Mouse (Mus musculus): ENCODE data around the gene Gk5. TPM values are rescaled to one million over a fixed set of nuclear protein-coding genes. Genes with fewer than 3 reads are reported as not detected.
A peak's percentile ranks its signal among the peaks of the same experiment; 100 is the strongest.

The Gk5 gene
- total and polyA plus RNA-seq, 2 experiments from 2014 or later, result 2.2 to 7.4 TPM

DNA sequence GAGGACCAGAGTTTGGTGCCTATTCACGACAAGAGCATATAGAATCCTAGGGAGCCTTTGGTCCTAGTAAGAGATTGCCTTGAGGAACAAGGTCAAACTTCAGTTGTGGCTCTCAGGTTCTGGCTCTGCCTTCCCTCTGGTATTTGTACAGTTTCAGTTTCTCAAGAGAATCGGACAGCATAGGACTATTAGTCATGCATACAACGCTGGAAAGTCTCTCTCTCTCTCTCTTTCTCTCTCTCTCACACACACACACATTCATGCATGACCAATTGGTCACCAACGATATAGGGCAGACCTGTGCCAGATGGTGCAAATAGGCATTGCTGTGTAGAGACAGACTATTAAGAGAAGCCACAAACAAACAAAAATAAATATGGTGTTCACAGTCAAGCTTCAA is 946 bp upstream of the Gk5 start:
- ATAC-seq (ENCODE audit: low FRiP score) (no peak), DNase-seq (ENCODE audit: low spot score) (no peak)
- Histone ChIP-seq H3K9me3 (ENCODE audit: low read length) (no peaks in the 10 kb centered on the region), H3K4me2 (ENCODE audit: low read depth, low read length, poor library complexity, severe bottlenecking) (peak overlapping the region; percentile 72), H3K4me3 (ENCODE audit: low read depth, low read length) (peak overlapping the region; percentile 74; the same call in 1 of the 2 replicates), H3K4me1 (ENCODE audit: insufficient read depth, low read length) (no peaks in the 10 kb centered on the region), H3K36me3 (ENCODE audit: insufficient read depth, low read length) (no peaks in the 10 kb centered on the region), H3K27me3 (ENCODE audit: insufficient read depth, low read length) (no peaks in the 10 kb centered on the region), H3K27ac (ENCODE audit: low read depth, low read length) (no peak overlapping the region), H3K9ac (replicated peaks; ENCODE audit: low read length, poor library complexity, severe bottlenecking) (no peak overlapping the region)
- 80% methylated on average over 4 of the region's 4 CpGs for whole genome bisulfite sequencing
- no peak for TF ChIP-seq CTCF (IDR thresholded peaks at IDR 0.05)

DNA sequence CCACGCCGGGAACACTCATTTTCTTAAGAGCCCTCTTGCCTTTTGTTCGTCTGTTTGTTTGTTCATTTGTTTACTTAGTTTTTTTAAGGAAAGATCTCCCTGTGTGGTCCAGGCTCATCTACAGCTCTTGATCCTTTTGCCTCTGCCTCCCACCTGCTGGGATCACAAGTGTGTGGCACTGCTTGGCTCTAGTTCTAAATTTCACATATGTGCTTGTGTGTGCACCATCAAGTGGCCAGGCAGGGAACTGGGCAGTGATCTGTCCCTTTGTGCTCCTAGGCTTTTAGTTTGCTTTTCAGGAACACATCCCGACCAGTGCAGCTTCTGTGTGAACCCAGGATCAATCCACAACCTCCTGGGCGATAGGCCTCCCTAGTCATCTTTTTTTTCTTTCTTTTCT is 8.8 kb downstream of the Gk5 start:
- H3K4me2 ChIP-seq (ENCODE audit: low read depth, low read length, poor library complexity, severe bottlenecking), result no peak overlapping the region
- H3K27me3 ChIP-seq (ENCODE audit: insufficient read depth, low read length), result no peaks in the 10 kb centered on the region
- no peaks in the 10 kb centered on the region for H3K4me1 ChIP-seq (ENCODE audit: insufficient read depth, low read length)
- WGBS, result 55% methylated on average over 5 of the region's 5 CpGs
- DNase-seq (ENCODE audit: low spot score), result peak; percentile 9
- TF ChIP-seq CTCF (IDR thresholded peaks at IDR 0.05), result no peak
- no peaks in the 10 kb centered on the region for H3K36me3 ChIP-seq (ENCODE audit: insufficient read depth, low read length)
- ATAC-seq (ENCODE audit: low FRiP score), result no peak
- no peaks in the 10 kb centered on the region for H3K9me3 ChIP-seq (ENCODE audit: low read length)
- H3K27ac ChIP-seq (ENCODE audit: low read depth, low read length), result no peak overlapping the region
- H3K9ac ChIP-seq (replicated peaks; ENCODE audit: low read length, poor library complexity, severe bottlenecking), result no peak overlapping the region
- no peak overlapping the region for H3K4me3 ChIP-seq (ENCODE audit: low read depth, low read length)

DNA sequence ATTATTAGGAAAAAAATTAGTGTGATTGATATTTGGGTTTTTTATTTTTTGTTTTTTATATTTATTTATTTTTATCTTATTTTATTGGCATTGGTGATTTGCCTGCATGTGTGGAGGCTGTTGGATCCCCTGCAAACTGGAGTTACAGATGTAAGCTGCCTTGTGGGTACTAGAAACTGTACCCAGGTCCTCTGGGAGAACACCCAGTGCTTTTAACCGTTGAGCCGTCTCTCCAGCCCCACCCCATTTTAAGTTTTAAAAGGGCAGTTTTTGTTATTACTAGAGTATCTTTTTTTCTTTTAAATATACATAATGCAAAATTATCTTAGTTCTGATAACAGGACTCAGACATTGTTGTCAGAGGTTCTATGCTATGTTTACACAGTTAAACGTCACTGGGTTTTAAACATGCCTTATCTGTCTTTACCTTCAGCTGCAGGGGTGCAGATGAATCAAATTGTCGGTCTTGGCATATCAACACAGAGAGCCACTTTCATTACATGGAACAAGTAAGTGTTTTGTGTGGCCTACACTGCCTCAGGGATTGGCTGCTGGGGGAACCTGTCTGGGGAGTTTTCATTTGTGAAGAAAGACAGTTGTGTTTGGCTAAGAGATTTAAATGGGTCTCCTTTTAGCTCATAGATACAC is 13.9 kb downstream of the Gk5 start:
- Histone ChIP-seq H3K36me3 (ENCODE audit: insufficient read depth, low read length) (no peaks in the 10 kb centered on the region), H3K4me1 (ENCODE audit: insufficient read depth, low read length) (no peaks in the 10 kb centered on the region), H3K4me2 (ENCODE audit: low read depth, low read length, poor library complexity, severe bottlenecking) (no peak overlapping the region), H3K9ac (replicated peaks; ENCODE audit: low read length, poor library complexity, severe bottlenecking) (no peak overlapping the region), H3K27me3 (ENCODE audit: insufficient read depth, low read length) (no peaks in the 10 kb centered on the region), H3K4me3 (ENCODE audit: low read depth, low read length) (no peak overlapping the region), H3K9me3 (ENCODE audit: low read length) (no peaks in the 10 kb centered on the region), H3K27ac (ENCODE audit: low read depth, low read length) (no peak overlapping the region)
- DNase-seq (ENCODE audit: low spot score), result no peak
- no peak for ATAC-seq (ENCODE audit: low FRiP score)
- TF ChIP-seq CTCF (IDR thresholded peaks at IDR 0.05), result no peak
- 75% methylated on average over 4 of the region's 4 CpGs for WGBS

DNA sequence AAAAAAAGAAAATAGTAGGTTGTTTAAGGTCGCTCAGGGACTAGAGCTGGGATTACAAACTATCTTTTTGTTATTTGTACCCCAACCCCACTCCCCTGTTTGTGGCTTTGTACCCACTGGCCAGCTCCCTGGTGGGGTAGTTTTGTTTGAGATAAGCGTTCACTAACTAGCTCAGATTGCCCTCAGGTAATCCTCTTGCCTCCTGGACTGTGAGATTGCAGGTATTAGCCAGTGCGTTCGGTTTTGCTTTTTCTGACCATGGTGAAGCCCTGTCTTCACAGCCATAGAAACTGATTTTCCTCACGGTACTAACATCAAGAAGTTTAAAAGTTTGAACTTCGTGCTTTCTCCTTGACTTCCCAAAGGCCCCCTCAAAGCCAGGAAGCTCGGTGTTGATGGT is 15.3 kb downstream of the Gk5 start:
- 67% methylated on average over 7 of the region's 7 CpGs for WGBS
- H3K27ac ChIP-seq (ENCODE audit: low read depth, low read length), result no peak overlapping the region
- no peaks in the 10 kb centered on the region for H3K9me3 ChIP-seq (ENCODE audit: low read length)
- ATAC-seq (ENCODE audit: low FRiP score), result no peak
- no peak for DNase-seq (ENCODE audit: low spot score)
- H3K36me3 ChIP-seq (ENCODE audit: insufficient read depth, low read length), result no peaks in the 10 kb centered on the region
- no peaks in the 10 kb centered on the region for H3K4me1 ChIP-seq (ENCODE audit: insufficient read depth, low read length)
- H3K4me2 ChIP-seq (ENCODE audit: low read depth, low read length, poor library complexity, severe bottlenecking), result no peak overlapping the region
- no peak for TF ChIP-seq CTCF (IDR thresholded peaks at IDR 0.05)
- no peaks in the 10 kb centered on the region for H3K27me3 ChIP-seq (ENCODE audit: insufficient read depth, low read length)
- H3K4me3 ChIP-seq (ENCODE audit: low read depth, low read length), result no peak overlapping the region
- H3K9ac ChIP-seq (replicated peaks; ENCODE audit: low read length, poor library complexity, severe bottlenecking), result no peak overlapping the region

DNA sequence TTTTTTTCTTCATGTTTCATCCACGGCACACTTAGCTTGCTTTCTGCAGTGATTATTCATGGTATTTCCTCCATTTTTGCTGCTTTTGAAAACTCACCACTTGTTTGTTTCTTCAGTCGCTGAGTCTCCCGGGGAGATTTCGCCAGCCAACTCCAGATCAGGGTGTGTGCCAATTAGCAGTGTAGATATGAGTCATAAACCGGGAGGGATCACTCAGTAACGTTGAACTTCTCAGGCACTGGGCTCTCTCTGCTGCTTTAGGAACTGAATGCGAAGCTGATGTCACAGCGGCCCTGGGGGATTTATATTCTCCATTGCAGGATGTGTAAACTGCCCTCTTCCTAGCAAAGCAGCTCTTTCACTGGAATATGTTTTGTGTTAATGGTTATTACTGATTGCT is 15.8 kb downstream of the Gk5 start:
- no peak for ATAC-seq (ENCODE audit: low FRiP score)
- Histone ChIP-seq H3K36me3 (ENCODE audit: insufficient read depth, low read length) (no peaks in the 10 kb centered on the region), H3K9me3 (ENCODE audit: low read length) (no peaks in the 10 kb centered on the region), H3K4me1 (ENCODE audit: insufficient read depth, low read length) (no peaks in the 10 kb centered on the region), H3K4me2 (ENCODE audit: low read depth, low read length, poor library complexity, severe bottlenecking) (no peak overlapping the region), H3K4me3 (ENCODE audit: low read depth, low read length) (no peak overlapping the region), H3K27me3 (ENCODE audit: insufficient read depth, low read length) (no peaks in the 10 kb centered on the region), H3K27ac (ENCODE audit: low read depth, low read length) (no peak overlapping the region), H3K9ac (replicated peaks; ENCODE audit: low read length, poor library complexity, severe bottlenecking) (no peak overlapping the region; the same call in 1 of the 2 replicates)
- 60% methylated on average over 8 of the region's 8 CpGs for WGBS
- TF ChIP-seq CTCF (IDR thresholded peaks at IDR 0.05), result no peak
- DNase-seq (ENCODE audit: low spot score), result no peak

DNA sequence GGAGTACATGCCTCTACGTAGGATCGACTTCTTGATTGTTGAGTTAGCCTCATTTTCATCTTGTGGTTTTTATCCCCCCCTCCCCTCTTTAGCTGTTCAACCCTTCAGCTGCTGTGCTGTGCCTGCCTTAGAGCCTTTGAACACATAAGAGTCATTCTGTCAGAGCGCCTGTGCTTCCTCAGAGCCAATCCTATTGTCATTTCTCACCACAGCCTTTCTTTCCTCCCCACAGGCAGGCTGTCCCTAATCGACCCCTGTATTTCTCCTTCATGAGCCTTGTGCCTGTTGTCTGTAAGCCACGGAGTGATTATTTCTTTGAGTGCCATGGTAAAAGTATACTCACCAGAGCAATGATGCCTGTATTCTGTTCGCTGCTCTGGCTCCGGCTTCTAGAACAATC is 16.3 kb downstream of the Gk5 start:
- H3K4me2 ChIP-seq (ENCODE audit: low read depth, low read length, poor library complexity, severe bottlenecking), result no peak overlapping the region
- no peak for DNase-seq (ENCODE audit: low spot score)
- no peaks in the 10 kb centered on the region for H3K4me1 ChIP-seq (ENCODE audit: insufficient read depth, low read length)
- H3K9me3 ChIP-seq (ENCODE audit: low read length), result no peaks in the 10 kb centered on the region
- no peaks in the 10 kb centered on the region for H3K36me3 ChIP-seq (ENCODE audit: insufficient read depth, low read length)
- H3K4me3 ChIP-seq (ENCODE audit: low read depth, low read length), result no peak overlapping the region
- ATAC-seq (ENCODE audit: low FRiP score), result no peak
- TF ChIP-seq CTCF (IDR thresholded peaks at IDR 0.05), result no peak
- no peaks in the 10 kb centered on the region for H3K27me3 ChIP-seq (ENCODE audit: insufficient read depth, low read length)
- no peak overlapping the region for H3K9ac ChIP-seq (replicated peaks; ENCODE audit: low read length, poor library complexity, severe bottlenecking)
- WGBS, result 37% methylated on average over 7 of the region's 7 CpGs
- H3K27ac ChIP-seq (ENCODE audit: low read depth, low read length), result no peak overlapping the region
